Mouse (Mus musculus): ENCODE results near the gene Gabrb3. TPM values are rescaled to one million over a fixed set of nuclear protein-coding genes. Genes with fewer than 3 reads are reported as not detected.
"Not testable (repeated sequence)": the region's sequence is repeated elsewhere in the genome, so short reads cannot be mapped to it uniquely, and the experiment has no call there.

Gene Gabrb3
- total RNA-seq, 2 experiments from 2014 or later = 205 to 212 TPM

GRCm38 (mm10) chr7:57689836-57690235 lies 270.3 kb downstream of the Gabrb3 start:
- intact Hi-C loops (cut with DNase I) = no loop called here
- no peak for DNase-seq (ENCODE audit: low spot score in 2 of 2)

- peak; percentile 21 to 22 for DNase-seq (ENCODE audit: low spot score in 2 of 2)
Observed at GRCm38 (mm10) chr7:57700370-57700769, 280.9 kb downstream of the Gabrb3 start.

DNA sequence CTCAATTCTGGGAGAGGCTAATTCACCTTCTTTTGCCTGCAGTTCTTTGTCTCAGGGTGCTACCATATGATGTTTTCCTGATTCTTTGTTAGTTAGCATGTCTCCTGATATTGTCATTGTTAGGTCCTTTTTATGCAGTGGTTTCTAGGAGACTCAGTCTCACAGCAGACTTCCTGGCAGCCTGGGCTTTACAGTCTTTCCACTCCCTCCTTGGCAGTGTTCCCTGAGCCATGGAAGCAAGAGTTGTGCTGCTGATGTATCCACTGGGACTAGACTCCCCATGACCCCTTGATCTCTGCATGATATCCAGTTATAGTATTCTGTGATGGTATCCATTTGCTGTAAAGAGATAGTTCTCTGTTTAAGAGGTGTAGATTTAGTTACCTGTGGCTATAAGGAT lies 281.6 kb downstream of the Gabrb3 start:
- intact Hi-C loops (cut with DNase I) = loop anchor here (10.0 kb wide), 1 partner anchor 106 kb away; no protein-coding TSS in a partner anchor
- DNase-seq (ENCODE audit: low spot score in 2 of 2) = no peak

More at GRCm38 (mm10) chr7:57700370-57700769, 280.9 kb downstream of the Gabrb3 start:
- intact Hi-C loops (cut with DNase I) = loop anchor here (10.0 kb wide), 1 partner anchor 106 kb away; no protein-coding TSS in a partner anchor

DNA sequence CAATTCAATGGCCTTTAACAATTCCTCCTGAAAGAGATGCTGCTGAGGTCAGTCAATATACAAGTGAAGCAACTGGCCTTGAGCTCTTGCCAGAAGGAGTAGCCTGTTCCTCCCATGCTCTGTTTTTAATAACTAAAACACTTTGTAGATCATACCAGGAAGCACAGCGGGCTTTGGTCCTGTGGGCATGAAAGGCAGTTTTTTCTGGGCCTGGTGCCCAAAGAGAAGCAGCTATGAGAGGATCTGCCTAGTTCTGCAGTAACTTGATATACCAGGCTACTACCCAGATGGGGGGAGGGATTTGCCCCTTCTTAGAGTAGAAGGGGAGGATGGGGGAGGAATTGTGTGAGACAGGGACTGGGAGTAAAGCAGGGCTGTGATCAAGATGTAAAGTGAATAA lies 284.1 kb downstream of the Gabrb3 start:
- DNase-seq (ENCODE audit: low spot score in 2 of 2) = peak in 1 of 2 experiments; percentile 17
- intact Hi-C loops (cut with DNase I) = loop anchor here (10.0 kb wide), 1 partner anchor 109 kb away; no protein-coding TSS in a partner anchor

DNA sequence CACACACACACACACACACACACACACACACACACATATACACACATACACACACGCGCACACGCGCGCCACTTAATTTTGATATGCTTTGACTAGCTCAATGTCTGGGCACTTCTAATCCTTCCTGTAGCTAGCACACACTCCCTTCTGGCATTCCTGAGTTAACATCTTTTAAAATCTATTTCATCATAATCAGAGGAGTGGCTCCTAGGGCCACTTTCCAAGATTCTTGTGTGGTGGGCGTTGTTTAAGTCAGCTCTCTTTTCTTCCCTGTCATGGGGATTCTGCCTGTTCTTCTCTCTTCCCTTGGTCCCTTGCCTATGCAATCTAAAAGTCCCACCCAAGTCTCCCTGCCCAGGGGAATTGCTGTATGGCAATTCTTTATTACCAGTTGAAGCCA lies 286.6 kb downstream of the Gabrb3 start:
- intact Hi-C loops (cut with DNase I) = loop anchor here (10.0 kb wide), 1 partner anchor 111 kb away; no protein-coding TSS in a partner anchor
- peak; percentile 16 to 24 for DNase-seq (ENCODE audit: low spot score in 2 of 2)

- no peak for DNase-seq (ENCODE audit: low spot score in 2 of 2)
- intact Hi-C loops (cut with DNase I) = loop anchor here (10.0 kb wide), 1 partner anchor 112 kb away; no protein-coding TSS in a partner anchor
Observed at GRCm38 (mm10) chr7:57706976-57707740, 287.7 kb downstream of the Gabrb3 start.

DNA sequence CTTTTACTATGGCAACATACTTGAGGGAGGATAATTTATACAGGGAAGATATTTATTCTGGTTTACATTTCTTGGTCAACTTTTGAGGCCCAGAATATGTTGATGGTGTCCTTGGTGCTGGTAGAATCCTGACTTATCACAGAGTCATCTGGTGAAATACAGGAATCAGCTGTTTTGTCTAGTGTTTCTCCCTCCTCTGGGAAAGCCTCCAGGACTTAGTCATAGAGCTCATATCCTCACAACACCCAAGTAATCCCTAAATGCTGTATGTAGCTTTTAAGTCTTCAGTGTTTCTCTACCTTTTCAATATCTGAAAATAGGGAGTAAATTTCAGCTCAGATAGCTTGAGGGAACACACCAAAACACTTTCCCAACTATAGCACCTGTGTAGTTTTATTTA lies 292.2 kb downstream of the Gabrb3 start:
- intact Hi-C loops (cut with DNase I) = no loop called here
- no peak for DNase-seq (ENCODE audit: low spot score in 2 of 2)

DNA sequence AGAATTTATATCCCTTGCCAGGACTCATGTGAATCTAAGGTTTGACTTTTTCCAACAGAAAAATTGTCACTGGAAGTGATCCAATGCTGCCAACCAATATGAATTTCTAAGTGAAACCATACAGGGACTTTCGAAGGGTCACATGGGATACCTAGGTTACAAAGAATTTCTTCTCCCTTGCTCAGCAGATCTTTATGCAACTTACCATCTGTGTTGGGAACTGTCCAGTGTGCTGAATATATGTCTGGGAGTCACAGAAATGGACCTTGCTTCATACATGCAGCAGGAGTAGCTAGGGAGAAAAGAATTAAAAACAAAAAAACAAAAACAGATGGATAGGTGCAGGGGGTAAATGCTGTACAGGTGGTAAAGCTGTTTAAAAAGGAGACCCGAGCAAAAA lies 327.3 kb downstream of the Gabrb3 start:
- intact Hi-C loops (cut with DNase I) = no loop called here

DNA sequence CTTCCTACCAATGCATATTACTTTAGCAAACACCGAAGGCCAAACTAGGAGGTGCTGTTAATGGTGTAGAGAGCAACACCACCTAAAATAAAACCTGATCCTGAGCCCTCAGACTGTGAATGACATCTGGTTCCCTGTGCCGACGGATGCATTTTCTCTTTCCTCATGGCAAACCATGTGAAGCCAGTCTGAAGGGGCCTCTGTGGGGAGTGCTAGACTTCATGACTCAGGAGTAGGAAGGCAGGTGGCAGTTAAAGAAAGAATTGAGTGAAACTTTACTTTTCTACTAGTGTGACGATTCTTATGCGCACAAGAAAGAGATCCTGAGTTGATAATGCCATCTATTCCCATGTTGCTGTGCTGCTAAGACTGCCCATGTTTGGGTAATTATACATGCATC lies 341.0 kb downstream of the Gabrb3 start:
- no peak for DNase-seq (ENCODE audit: low spot score in 2 of 2)
- intact Hi-C loops (cut with DNase I) = no loop called here

More for the DNA sequence above, 327.3 kb downstream of the Gabrb3 start:
- DNase-seq (ENCODE audit: low spot score in 2 of 2) = no peak

DNA sequence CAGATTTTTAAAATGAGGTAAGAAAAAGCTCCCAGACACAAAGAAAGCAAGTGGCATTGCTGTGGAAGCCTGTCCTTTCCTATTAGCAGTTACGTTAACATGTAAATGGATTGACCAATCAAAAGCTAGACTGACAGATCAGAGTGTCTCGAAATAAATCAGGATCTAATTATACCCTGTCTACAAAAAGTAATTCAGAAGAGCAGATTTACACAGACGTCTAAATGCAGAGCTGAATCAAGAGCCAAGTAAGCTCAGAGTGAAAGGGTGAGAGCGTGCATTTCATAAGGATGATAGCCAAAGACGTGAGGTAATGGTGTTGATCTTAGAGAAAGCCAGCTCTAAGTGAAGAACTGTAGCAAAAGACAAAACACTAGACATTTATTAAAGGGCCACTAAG lies 359.3 kb downstream of the Gabrb3 start:
- DNase-seq (ENCODE audit: low spot score in 2 of 2) = no peak
- intact Hi-C loops (cut with DNase I) = loop anchor here (10.0 kb wide), 1 partner anchor 184 kb away; no protein-coding TSS in a partner anchor

GRCm38 (mm10) chr7:57786102-57786501 lies 366.6 kb downstream of the Gabrb3 start:
- intact Hi-C loops (cut with DNase I) = not testable (repeated sequence)

GRCm38 (mm10) chr7:57787520-57787919 lies 368.0 kb downstream of the Gabrb3 start:
- DNase-seq (ENCODE audit: low spot score in 2 of 2) = no peak
- intact Hi-C loops (cut with DNase I) = no loop called here

More at GRCm38 (mm10) chr7:57786102-57786501, 366.6 kb downstream of the Gabrb3 start:
- DNase-seq (ENCODE audit: low spot score in 2 of 2) = peak in 1 of 2 experiments; percentile 20

DNA sequence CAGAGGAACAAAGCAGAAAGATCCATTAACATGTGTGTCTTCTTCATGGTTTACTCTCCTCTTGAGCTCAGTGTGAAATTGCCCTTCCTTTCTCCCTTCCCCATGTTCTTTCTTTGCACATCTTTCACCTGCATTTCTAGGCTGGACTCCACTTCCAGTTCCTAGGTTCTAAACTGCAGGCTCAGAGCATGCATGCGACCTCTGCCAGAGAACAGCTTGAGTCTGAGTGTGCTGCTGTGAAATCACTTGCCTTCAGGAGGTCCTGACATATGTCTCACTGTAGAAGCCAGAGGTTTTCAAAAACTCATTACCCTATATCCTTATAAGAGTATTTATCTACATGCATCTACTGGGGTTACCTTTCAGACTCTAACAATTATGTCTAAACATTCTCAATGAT lies 383.8 kb downstream of the Gabrb3 start:
- no peak for DNase-seq (ENCODE audit: low spot score in 2 of 2)
- intact Hi-C loops (cut with DNase I) = no loop called here

GRCm38 (mm10) chr7:57813716-57814115 lies 394.2 kb downstream of the Gabrb3 start:
- intact Hi-C loops (cut with DNase I) = loop anchor here (10.0 kb wide), 1 partner anchor 299 kb away; the partner anchor contains the start of gene Gabra5
- DNase-seq (ENCODE audit: low spot score in 2 of 2) = no peak

DNA sequence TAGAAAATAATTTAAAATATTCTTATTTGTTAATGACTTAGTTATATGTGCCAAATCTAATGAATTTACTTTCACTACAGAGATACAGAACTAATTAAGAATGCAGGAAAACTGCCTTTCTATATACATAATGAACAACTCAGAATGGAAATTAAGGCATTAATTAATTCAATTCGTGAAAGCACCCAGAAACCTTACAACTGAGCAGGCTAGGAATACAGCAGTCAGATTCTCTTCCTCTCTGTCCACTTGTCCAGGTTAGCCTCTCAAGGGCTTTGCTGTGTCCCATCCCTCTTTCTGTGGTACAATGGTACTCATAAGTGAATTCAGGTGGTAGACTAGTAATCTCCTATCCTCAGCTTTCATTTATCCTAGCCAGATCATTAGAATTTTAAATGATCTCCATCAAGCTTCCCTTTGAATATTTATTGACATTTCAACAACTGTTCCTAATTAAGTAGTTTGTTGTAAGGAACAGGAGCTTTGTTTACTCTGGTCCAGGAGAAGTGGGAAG lies 422.9 kb downstream of the Gabrb3 start:
- intact Hi-C loops (cut with DNase I) = no loop called here
- no peak for DNase-seq (ENCODE audit: low spot score in 2 of 2)

DNA sequence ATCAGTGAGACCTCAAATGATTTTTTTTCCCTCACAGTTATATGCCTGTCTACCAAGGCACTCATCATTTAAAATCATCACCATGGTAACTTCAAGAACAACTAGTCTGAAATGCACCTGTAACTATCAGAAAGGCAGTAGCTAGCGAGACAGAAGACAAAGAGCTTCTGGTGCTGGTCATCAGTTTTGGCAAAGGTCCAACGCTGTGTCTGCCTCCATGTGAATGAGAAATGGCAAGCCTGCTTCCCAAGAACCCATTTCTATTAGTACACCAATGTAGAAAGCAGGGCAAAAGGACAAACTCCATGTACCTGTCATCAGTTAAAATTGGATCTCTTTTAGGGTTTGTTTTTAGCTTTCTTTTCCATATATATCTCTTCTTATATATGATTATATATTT lies 448.5 kb downstream of the Gabrb3 start:
- DNase-seq (ENCODE audit: low spot score in 2 of 2) = no peak
- intact Hi-C loops (cut with DNase I) = no loop called here

Small RNAs within 50 kb of the gene (microRNA-seq; reads per million reads assigned to microRNA genes)
- gene Mir6389 = not detected

Other genes with a start within 250 kb of the Gabrb3 start
- 10 to 100 TPM; 21.5 to 24.5 TPM for gene Gabrg3, start 32.5 kb upstream of the Gabrb3 start, total RNA-seq (2021)
- gene Gabra5, start 90.4 kb downstream of the Gabrb3 start, total RNA-seq (2021) = 10 to 100 TPM; 45.2 to 50.0 TPM

All from left cerebral cortex, postnatal 36 days (tissue).